Mouse (Mus musculus) lung, postnatal 0 days (tissue): ENCODE data around the gene Mical3.

Experiments used
- CTCF ChIP-seq: IDR thresholded peaks from 2 replicates; pipeline ENCODE4 v1.5.1; 2016; ENCODE audit warnings: antibody characterized with exemption, mild to moderate bottlenecking
- EP300 ChIP-seq: IDR thresholded peaks from 2 replicates; pipeline ENCODE4 v1.6.1; 2016; ENCODE audit warnings: antibody characterized with exemption, mild to moderate bottlenecking, control low read depth

DNA sequence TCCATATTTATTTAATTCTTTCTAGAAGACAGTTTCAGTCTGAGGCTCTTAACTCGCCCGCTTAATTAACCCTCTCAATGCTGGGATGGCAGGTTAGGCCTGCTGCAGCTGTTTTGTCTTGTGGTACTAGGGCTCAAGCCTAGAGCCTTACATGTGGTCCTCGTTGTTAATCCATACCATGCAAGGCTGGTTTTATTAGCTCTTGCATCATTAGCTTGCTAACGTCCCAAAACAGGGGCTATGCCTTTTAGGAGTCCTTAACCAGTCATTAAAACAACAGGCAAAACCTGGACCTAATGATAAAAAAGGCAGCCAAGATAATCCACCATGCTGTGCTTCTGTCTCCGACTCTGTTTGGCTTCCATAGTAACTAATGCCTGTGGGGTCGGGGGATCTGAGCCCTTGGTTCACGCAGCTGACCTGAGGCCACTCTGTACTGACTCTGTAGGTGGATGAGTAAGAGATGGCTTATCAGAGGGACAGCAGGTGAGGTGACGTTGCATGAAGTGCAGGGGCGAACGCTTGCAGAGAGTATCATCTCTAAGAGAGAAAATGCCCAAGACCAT lies 104.7 kb downstream of the Mical3 start:
- no peak for TF ChIP-seq CTCF
- TF ChIP-seq EP300 = no peak
